Mouse (Mus musculus) limb, embryonic 11.5 days (tissue): Measurements from ENCODE around the gene Crhr1. TPM values are rescaled to one million over a fixed set of nuclear protein-coding genes. Genes with fewer than 3 reads are reported as not detected.
"Not testable (repeated sequence)": the region's sequence is repeated elsewhere in the genome, so short reads cannot be mapped to it uniquely, and the experiment has no call there.

Experiments
- ATAC-seq: fragments of 200-750 bp; cut with Nextera tagmentation; 2 replicates; pipeline ENCODE4 v1.8.0; 2017; ENCODE audit warnings: low read depth; ENCODE audit not compliant: insufficient number of reproducible peaks, low FRiP score, low TSS enrichment
- DNase-seq: peaks from one replicate; pipeline ENCODE4 v3.0.0-alpha.2; 2015; ENCODE audit warnings: low spot score
- H3K27ac ChIP-seq: fragments of 300-500 bp; sonication (generic); replicated peaks from 2 replicates; pipeline ENCODE4 v1.5.1; 2014; ENCODE audit warnings: low read depth, mild to moderate bottlenecking, low read length
- H3K27me3 ChIP-seq: fragments of 300-500 bp; sonication (generic); 2 replicates; pipeline ENCODE4 v1.6.1; 2014; ENCODE audit warnings: mild to moderate bottlenecking, low read length, mixed read lengths; ENCODE audit not compliant: control insufficient read depth, insufficient read depth
- H3K36me3 ChIP-seq: fragments of 300-500 bp; sonication (generic); 2 replicates; pipeline ENCODE4 v1.6.1; 2014; ENCODE audit warnings: mild to moderate bottlenecking, low read length, moderate library complexity, mixed read lengths; ENCODE audit not compliant: control insufficient read depth, insufficient read depth
- H3K4me1 ChIP-seq: fragments of 300-500 bp; sonication (generic); 2 replicates; pipeline ENCODE4 v1.6.1; 2014; ENCODE audit warnings: low read length, mixed read lengths; ENCODE audit not compliant: control insufficient read depth, insufficient read depth
- H3K4me2 ChIP-seq: fragments of 300-500 bp; sonication (generic); 2 replicates; pipeline ENCODE4 v1.6.1; 2014; ENCODE audit warnings: low read depth, mild to moderate bottlenecking, moderate library complexity; ENCODE audit not compliant: severe bottlenecking
- H3K4me3 ChIP-seq: fragments of 300-500 bp; sonication (generic); 2 replicates; pipeline ENCODE4 v1.5.1; 2014; ENCODE audit warnings: low read depth, low read length
- H3K9ac ChIP-seq: fragments of 300-500 bp; sonication (generic); 2 replicates; pipeline ENCODE4 v1.6.1; 2014; ENCODE audit warnings: mild to moderate bottlenecking, low read length
- H3K9me3 ChIP-seq: fragments of 300-500 bp; sonication (generic); 2 replicates; pipeline ENCODE4 v1.6.1; 2016; ENCODE audit warnings: low read length; ENCODE audit not compliant: control insufficient read depth
- WGBS: fragments of 180-500 bp; shearing (Covaris S2); extraction: QIAGEN DNeasy Blood & Tissue Kit; methylation state at CpG from one replicate; pipeline ENCODE4 v1.1.7; 2014; 5-methylcytosine and 5-hydroxymethylcytosine counted together
- polyA plus RNA-seq: library from polyadenylated mRNA; unstranded; fragments of >200 nt; fragmentation: Nextera tagmentation; extraction: Ambion mirVana; gene quantifications from 2 replicates; pipeline ENCODE4 v1.2.1, GENCODE M21; 2014

The Crhr1 gene
- polyA plus RNA-seq, 1 experiment from 2014 or later: 0.37 TPM

DNA sequence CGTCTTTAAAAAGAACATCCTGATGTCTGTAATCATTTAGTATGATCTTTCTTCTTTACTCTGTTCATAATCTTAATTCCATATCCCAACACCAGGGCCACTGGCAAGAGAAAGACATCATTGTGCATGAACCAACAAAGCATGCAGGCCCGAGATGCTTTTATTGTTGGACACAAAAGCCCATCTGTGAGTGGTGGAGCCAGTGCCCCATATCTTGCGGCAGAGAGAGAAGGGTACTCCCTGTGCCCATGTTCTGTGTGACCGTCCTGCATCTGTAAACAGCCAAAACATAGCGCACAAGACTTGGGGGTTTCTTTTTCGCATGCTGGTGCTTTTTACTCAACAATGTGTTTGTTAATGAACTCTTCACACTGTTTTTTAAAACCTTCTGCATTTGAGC lies 78.6 kb downstream of the Crhr1 start:
- no peaks in the 10 kb centered on the region for H3K27me3 ChIP-seq
- no peaks in the 10 kb centered on the region for H3K4me1 ChIP-seq
- 88% methylated on average over 6 of the region's 6 CpGs for WGBS
- no peaks in the 10 kb centered on the region for H3K36me3 ChIP-seq
- no peak for DNase-seq
- H3K4me2 ChIP-seq: no peak overlapping the region
- H3K9me3 ChIP-seq: no peaks in the 10 kb centered on the region
- no peak for ATAC-seq
- H3K27ac ChIP-seq: no peak overlapping the region
- no peak overlapping the region for H3K4me3 ChIP-seq
- no peak overlapping the region for H3K9ac ChIP-seq

DNA sequence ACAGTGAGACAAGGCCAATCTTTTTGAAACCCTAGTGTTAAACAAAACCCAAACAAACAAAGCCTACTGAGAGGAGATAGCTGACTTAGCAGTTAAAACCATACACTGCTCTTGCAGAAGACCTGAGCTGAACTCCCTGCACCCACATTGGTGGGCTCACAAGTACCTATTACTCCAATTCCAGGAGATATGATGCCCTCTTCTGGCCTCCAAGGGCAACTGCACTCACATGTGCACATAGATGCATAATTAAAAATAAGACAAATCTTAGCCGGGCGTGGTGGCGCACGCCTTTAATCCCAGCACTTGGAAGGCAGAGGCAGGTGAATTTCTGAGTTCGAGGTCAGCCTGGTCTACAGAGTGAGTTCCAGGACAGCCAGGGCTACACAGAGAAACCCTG lies 81.5 kb downstream of the Crhr1 start:
- H3K36me3 ChIP-seq, H3K4me3 ChIP-seq, DNase-seq, H3K9ac ChIP-seq, H3K27me3 ChIP-seq, H3K9me3 ChIP-seq, H3K4me1 ChIP-seq, H3K4me2 ChIP-seq, ATAC-seq, H3K27ac ChIP-seq: not testable (repeated sequence)
- 97% methylated on average over 5 of the region's 5 CpGs for WGBS

DNA sequence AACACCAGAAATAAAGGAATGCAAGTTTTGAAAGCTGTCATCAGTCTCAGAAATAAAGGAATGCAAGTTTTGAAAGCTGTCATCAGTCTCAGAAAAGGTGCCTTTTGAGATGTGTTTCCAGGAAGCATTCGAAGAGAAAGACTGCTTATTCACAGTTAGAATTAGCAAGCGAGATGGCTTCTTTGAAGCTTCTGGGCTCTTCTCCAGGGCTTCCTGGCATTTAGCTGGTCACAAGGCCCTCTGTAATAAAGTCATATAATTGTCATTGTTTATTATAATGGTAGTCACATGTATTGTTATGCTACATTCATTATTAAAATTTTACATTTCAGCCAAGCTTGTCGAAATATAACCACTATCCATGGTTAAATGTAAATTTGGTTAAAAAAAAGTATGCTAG lies 85.4 kb downstream of the Crhr1 start:
- H3K9ac ChIP-seq: no peak overlapping the region
- no peak for DNase-seq
- H3K4me3 ChIP-seq: no peak overlapping the region
- 76% methylated on average over 3 of the region's 3 CpGs for WGBS
- no peak for ATAC-seq
- no peaks in the 10 kb centered on the region for H3K9me3 ChIP-seq
- H3K4me1 ChIP-seq: no peaks in the 10 kb centered on the region
- no peaks in the 10 kb centered on the region for H3K36me3 ChIP-seq
- H3K4me2 ChIP-seq: no peak overlapping the region
- no peaks in the 10 kb centered on the region for H3K27me3 ChIP-seq
- H3K27ac ChIP-seq: no peak overlapping the region

DNA sequence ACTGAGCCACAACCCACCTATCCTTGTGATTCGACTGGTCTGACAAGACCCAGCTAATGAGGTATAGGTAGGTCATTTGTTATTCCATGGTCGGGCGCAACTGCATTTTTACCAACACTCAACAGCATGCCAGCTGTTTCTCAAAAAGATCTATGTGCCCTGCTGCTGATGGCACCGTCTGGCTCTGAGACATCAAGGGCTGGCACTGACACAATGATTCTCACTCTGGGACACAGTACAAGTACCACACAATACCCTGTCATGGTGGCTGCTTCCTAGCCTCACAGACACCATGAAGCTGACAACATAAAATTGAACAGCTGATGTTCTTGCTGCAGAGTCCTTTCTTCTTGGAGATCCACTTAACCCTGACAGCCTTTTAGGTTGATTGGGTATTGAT lies 87.6 kb downstream of the Crhr1 start:
- Histone ChIP-seq H3K9ac (no peak overlapping the region), H3K9me3 (no peaks in the 10 kb centered on the region), H3K4me3 (no peak overlapping the region), H3K4me2 (no peak overlapping the region), H3K27me3 (no peaks in the 10 kb centered on the region), H3K4me1 (no peaks in the 10 kb centered on the region), H3K36me3 (no peaks in the 10 kb centered on the region), H3K27ac (no peak overlapping the region)
- ATAC-seq: no peak
- 80% methylated on average over 4 of the region's 4 CpGs for WGBS
- DNase-seq: no peak

DNA sequence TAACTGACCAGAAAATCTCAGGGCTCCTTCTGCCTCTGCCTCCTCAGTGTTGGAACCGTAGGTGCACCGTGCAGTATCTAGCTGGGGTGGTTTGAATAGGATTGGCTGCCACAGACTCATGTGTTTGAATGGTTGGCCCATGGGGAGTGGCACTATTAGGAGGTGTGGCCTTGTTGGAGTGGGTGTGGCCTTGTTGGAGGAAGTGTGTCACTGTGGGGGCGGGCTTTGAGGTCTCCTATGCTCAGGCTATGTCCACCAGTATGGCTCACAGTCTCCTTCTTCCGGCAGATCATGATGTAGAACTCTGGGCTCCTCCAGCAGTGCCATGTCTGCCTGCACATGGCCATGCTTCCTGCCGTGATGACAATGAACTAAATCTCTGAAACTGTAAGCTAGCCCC lies 89.1 kb downstream of the Crhr1 start:
- ATAC-seq (no peak), DNase-seq (no peak)
- 78% methylated on average over 5 of the region's 5 CpGs for WGBS
- no peak overlapping the region for H3K4me3 ChIP-seq
- H3K4me2 ChIP-seq: no peak overlapping the region
- H3K27me3 ChIP-seq: no peaks in the 10 kb centered on the region
- H3K9me3 ChIP-seq: no peaks in the 10 kb centered on the region
- H3K36me3 ChIP-seq: no peaks in the 10 kb centered on the region
- no peak overlapping the region for H3K9ac ChIP-seq
- H3K27ac ChIP-seq: no peak overlapping the region
- no peaks in the 10 kb centered on the region for H3K4me1 ChIP-seq

DNA sequence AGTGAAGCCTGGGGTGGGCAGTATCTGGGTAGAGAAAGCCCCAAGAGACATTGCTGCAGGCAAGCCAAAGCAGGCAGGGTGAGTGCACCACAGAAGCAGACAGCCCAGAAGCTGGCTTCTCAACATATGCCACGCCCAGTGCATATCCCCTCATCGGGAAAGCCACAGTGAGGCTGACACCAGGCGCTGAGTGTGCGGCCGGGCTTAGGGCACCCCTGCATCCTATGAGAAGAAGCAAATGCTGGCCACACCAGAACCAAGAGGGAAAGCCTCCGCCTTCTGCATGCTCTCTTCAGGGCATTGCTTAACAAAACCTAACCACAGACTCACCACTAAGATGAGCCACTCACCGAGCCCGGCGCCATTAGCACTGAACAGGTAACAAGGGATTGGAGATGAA lies 90.6 kb downstream of the Crhr1 start:
- Histone ChIP-seq H3K27ac (no peak overlapping the region), H3K9ac (no peak overlapping the region), H3K27me3 (no peaks in the 10 kb centered on the region), H3K9me3 (no peaks in the 10 kb centered on the region), H3K4me3 (no peak overlapping the region), H3K4me2 (no peak overlapping the region), H3K4me1 (no peaks in the 10 kb centered on the region), H3K36me3 (no peaks in the 10 kb centered on the region)
- ATAC-seq: no peak
- WGBS: 81% methylated on average over 9 of the region's 9 CpGs
- DNase-seq: no peak

Other genes starting within 250 kb of the Crhr1 start
- gene Nsf, start 178.8 kb upstream of the Crhr1 start, polyA plus RNA-seq: 46.3 and 51.2 TPM in 2 replicates
- 77.4 and 82.0 TPM in 2 replicates for gene Arf2, start 166.1 kb upstream of the Crhr1 start, polyA plus RNA-seq
- not detected in 2 replicates for gene Sppl2c, start 53.5 kb downstream of the Crhr1 start, polyA plus RNA-seq
- 1.1 and 1.2 TPM in 2 replicates for gene Mapt, start 98.5 kb downstream of the Crhr1 start, polyA plus RNA-seq